Mouse (Mus musculus): ENCODE measurements around the gene Gatad2b.

The Gatad2b gene

GRCm38 (mm10) chr3:90384851-90385375, 91.9 kb downstream of the Gatad2b start:
- DNase-seq = no peak

GRCm38 (mm10) chr3:90386817-90387216, 93.8 kb downstream of the Gatad2b start:
- no peak for DNase-seq

GRCm38 (mm10) chr3:90387483-90387882, 94.5 kb downstream of the Gatad2b start:
- peak in 1 of 2 experiments; percentile 24 for DNase-seq

DNA sequence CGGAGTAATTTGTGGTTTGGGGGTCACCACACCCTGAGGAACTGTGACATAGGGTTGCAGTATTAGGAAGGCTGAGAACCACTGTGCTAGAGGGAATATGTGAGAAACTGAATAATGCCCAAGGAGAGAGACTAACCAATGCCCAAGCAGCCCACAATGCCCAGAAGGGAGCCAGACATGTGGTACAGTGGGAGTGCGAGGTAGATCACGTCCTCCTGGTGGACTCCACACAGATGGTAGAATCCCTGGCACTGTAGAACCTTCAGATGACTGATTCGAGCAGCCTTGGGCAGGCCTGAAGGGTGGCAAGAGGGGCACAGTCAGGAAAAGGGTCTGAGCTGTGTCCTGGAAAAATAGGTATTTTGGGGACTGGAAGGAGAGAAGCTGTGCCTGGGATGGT, 95.2 kb downstream of the Gatad2b start:
- DNase-seq = no peak

DNA sequence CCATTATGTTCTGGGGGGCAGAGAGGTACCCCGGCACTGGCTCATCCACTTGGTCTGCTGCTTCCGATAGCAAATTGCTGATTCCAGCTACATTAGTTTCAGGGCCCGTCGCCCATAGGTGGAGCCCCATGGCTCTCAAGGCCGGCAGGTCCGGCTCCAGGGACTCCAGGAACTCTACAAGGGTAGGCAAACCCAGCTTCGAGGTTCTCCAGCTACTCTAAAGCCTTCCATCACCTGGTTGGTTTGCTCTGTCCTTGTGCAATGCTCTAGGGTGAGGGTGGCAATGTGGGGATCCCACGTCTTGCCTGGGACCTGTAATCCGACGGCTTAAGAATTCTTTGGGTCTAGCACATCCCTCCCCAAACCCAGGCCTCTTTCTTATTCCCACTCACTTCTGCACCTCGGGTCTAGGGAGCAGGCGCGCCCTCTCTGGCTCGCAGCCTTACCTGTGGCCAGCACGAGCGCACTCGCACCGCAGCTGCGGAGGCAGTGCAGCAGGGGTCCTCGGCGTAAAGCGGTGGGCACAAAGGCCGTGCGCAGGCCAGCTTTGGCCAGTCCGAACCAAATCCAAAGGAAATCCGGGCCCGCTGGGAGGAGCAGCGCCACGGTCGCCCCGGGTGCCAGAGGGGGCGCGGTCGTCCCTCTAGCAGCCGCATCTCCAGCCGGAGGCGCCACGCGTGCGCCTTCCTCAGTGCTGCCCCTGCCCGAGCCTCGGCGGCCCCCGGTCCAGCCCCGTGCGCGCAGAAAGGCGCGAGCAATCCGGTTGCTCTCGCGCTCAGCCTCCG, 95.9 kb downstream of the Gatad2b start:
- DNase-seq = peak in 1 of 2 experiments; percentile 43

GRCm38 (mm10) chr3:90389511-90390490, 96.8 kb downstream of the Gatad2b start, which contains the start of gene Slc27a3:
Slc27a3 (minus strand) TSS chr3:90389938.
- peak; percentile 45 to 54 for DNase-seq

GRCm38 (mm10) chr3:90391004-90391403, 98.0 kb downstream of the Gatad2b start:
- DNase-seq = no peak

DNA sequence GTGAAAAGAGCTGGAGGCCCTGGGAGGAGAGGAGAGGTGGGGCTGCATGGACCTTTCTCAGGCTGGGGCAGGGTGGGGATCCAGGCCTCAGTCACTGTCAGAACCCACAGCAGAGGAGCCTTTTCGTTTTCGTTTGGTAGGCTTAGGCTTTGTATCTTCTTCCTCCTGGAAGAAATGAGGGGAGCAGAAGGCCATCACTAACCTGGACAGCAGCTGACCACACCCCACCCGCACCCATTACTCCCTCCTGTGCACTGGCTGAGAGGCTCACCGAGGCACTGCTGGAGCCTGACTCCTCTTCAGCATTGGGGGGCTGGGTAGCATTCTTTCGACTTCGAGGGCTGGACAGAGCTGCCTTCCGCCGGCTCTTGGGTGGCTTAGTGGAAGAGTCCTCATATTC, 99.0 kb downstream of the Gatad2b start:
- no peak for DNase-seq

DNA sequence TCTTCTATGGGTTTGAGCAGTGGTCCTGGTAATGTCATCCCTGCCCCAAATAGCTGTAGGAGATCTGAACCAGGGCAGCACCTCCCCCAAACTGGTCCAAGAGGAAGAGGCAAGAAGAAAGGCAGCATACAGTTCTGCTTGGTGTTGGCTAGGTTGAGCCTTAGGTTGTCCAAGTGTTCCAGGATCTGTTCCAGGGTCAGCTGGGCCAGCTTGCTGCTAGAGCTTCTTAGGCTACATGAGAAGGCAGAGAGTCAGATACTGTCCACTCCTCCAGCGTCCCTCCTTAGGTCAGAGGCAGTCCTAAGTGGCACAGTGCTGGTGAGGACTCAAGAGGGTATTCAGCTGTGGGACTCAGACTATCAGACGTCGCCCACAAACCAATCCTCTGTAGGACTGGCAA, 99.7 kb downstream of the Gatad2b start:
- no peak for DNase-seq

DNA sequence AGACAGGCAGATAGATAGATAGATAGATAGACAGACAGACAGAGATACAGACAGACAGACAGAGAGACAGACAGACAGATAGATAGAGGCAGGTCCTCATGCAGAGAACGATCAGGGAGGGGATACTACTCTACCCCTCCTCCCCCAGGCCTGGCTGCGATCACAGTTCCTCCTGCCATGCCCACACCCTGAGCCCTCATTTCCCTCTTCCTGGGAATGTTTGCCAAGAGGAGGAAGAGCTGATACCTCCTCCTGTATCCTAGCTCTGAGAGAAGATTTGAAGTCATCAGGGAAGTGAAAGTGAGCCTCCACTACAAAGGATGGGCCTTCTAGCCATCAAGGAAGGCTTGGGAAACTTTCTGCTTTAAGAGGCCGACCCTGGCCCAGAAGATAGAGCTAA, 102.7 kb downstream of the Gatad2b start:
- DNase-seq = peak in 1 of 2 experiments; percentile 38

DNA sequence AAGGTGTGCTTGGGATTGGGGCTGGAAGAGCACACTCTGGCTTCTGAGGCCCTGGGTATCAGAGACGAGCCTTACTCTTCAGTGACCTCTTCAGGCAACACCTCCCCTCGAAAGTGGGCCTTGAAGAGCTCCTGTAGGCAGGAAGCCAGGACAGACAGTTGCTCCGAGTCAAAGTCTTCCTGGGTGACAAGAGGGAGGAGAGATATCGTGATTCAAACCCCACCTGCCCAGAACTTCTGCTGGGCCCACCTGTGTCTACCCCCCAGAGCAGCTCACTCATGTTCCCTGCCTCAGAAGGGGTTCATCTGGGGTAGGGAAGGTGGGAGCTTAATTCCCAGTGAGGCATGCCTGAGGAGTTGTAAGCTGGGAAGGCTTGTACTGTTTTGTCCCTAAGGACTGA, 108.0 kb downstream of the Gatad2b start:
- no peak for DNase-seq

- DNase-seq = no peak
Measured at GRCm38 (mm10) chr3:90404121-90404520, 111.1 kb downstream of the Gatad2b start.

GRCm38 (mm10) chr3:90404609-90405008, 111.6 kb downstream of the Gatad2b start:
- DNase-seq = no peak

GRCm38 (mm10) chr3:90406414-90406813, 113.4 kb downstream of the Gatad2b start:
- DNase-seq = no peak

- no peak for DNase-seq
Measured at GRCm38 (mm10) chr3:90408721-90409120, 115.7 kb downstream of the Gatad2b start.

DNA sequence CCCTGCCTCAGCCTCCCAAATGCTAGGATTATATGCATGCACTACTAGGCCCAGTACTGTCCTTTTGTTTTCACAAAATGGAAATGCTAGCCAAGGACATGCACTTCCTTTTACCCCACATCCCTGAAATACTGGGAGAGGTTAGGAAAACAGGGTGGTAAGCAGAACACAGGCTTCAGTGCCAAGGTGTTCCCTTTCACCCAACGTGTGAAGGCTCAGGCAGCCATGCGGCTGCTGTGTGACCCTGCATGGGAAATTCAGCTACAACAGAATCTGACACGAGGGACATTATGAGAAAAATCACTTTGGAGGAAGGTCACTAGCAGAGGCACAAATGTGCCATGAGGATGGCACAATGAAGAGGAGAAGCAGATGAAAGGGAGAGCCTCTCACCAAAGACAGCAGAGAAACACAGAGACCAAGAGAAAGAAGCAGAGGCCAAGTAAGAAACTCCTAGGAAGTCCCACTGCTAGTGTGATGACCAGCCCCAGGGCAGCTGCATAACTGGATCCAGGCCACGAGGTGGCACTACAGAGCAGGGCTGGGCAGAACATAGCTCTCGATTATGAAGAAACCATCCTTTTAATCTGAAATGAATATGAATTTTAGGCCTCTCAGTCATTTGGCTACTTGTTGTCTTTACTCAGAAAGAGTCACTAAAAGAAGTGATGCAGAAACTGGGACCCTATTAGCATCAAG, 119.5 kb downstream of the Gatad2b start:
- DNase-seq = peak; percentile 77 to 79

DNA sequence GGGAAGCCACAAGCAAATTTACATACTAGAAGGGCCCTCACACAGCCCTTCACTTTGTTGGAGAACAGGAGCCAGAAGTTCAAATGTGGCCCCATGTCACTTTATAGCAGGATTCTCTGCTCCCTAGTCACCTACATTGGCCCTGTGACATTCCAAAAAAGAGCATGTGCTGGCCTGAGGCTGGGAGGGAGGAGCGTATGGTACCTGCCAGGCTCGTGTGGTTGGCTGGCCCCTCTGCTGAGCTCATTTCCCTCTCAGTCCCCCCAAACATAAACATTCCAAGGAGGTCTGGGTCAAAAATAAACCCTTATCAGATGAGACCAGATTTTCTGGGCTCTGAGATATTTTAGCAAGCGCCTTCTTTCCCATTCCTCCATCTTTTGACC, 120.0 kb downstream of the Gatad2b start:
- no peak for DNase-seq

Measured in lung, adult 18-20 months (tissue).